Mouse (Mus musculus) erythroblast, adult 5-6 weeks (primary cell): ENCODE measurements around the gene Hipk2. TPM values are rescaled to one million over a fixed set of nuclear protein-coding genes. Genes with fewer than 3 reads are reported as not detected.

ENCODE experiments used
- ATAC-seq: replicated peaks from 2 replicates; pipeline ENCODE4 v1.8.0; 2016; ENCODE audit warnings: moderate number of reproducible peaks, mild to moderate bottlenecking, moderate TSS enrichment, inconsistent platforms; ENCODE audit not compliant: poor library complexity, low FRiP score, severe bottlenecking
- total RNA-seq, 2 experiments: library from RNA; stranded (forward) in 1 of 2; stranded (reverse) in 1 of 2; fragments of 150-400 nt in 1 of 2; fragments of 200-764, 138-1000 nt in 1 of 2; gene quantifications; 2 replicates each; pipeline versions ENCODE4 v1.2.3 to v1.2.4; 2015 to 2017; ENCODE audit warnings: low replicate concordance in 2 of 2

Hipk2 gene
- total RNA-seq, 2 experiments from 2014 or later, result 72.9 to 127 TPM

- ATAC-seq, result 0 out of 2 replicates have a peak, but pooled peaks have one; percentile 15
Measured at GRCm38 (mm10) chr6:38873316-38873715, 2.6 kb downstream of the Hipk2 start.

GRCm38 (mm10) chr6:38871051-38871450 is 4.9 kb downstream of the Hipk2 start:
- ATAC-seq, result no peak

- no peak for ATAC-seq
Measured at GRCm38 (mm10) chr6:38870070-38870469, 5.9 kb downstream of the Hipk2 start.

GRCm38 (mm10) chr6:38868974-38869373 is 7.0 kb downstream of the Hipk2 start:
- ATAC-seq, result no peak

GRCm38 (mm10) chr6:38867291-38867690 is 8.7 kb downstream of the Hipk2 start:
- ATAC-seq, result no peak

- ATAC-seq, result no peak
Measured at GRCm38 (mm10) chr6:38866761-38867160, 9.2 kb downstream of the Hipk2 start.

- no peak for ATAC-seq
Measured at GRCm38 (mm10) chr6:38866357-38866756, 9.6 kb downstream of the Hipk2 start.

DNA sequence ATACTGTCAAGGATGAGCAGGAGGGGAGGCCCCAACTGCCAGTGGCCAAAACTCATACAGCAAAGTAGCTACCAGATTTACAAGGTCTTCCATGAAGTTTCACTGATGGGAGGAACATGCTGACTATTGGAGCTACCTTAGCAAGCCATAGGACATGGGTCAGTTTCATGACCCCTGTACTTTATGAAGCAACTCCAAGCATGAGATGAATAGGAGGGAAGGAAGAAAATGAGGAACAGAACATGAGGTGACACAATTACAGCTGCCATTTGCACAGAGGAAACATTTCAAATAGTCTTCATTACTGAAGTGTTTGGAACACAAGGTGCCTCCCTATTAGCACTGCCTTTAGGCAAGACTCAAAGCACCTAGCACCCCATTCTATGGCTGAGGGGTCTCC is 10.2 kb downstream of the Hipk2 start:
- no peak for ATAC-seq

DNA sequence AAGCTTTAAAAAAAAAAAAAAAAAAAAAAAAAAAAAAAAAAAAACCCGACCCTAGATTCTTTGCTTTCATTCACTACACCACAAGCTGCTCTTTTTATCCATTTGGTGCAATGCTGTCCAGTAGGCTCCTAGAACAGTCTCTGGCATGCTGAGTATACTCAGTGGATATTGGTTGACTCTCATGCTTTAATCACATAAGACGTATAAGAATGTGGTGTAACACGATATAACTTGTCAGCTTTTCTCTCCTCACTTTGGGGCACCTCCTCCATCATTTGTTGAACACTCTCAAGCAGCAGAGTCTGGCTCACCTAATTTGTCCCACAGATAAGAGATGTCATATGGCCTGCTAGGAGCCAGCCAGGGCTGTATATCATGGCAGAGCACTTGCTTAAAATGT is 12.4 kb downstream of the Hipk2 start:
- no peak; the same call in 1 of the 2 replicates for ATAC-seq

DNA sequence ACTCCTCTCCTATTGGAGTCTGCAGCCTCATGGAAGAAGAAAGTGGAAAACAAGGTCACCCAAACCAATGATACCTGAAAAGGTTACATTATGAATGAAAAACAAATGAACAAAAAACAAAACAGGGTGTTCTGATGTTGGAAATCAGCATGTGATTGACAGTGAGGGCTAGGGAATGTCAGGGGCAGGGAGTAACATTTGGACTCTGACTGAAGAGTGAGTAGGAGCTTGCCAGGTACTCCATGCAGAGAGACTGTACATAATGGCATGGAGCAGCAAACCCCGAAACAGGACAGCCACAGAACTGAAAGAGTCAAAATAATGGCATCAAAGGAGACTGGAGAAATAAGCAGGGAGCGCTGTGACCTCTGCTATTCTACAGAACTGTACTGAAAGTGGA is 15.7 kb downstream of the Hipk2 start:
- ATAC-seq, result no peak

DNA sequence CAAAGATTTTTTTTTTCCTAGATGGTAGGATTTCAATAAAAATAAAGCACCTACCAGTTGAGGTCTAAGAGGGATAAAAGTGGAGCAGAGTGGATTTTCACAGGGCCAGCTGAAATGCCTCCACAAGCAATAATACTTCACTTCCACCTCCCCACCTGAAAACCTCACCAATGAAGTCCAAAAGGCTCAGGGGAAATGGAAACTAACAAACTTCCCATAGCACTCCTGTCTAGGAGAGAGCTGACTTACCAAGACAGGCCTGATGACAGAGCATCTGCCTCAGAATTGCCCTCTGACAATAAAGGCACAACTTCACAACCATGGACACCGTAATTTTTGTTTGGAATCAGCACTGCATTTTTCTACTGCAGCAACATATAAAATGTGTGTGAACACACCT is 16.1 kb downstream of the Hipk2 start:
- ATAC-seq, result no peak

DNA sequence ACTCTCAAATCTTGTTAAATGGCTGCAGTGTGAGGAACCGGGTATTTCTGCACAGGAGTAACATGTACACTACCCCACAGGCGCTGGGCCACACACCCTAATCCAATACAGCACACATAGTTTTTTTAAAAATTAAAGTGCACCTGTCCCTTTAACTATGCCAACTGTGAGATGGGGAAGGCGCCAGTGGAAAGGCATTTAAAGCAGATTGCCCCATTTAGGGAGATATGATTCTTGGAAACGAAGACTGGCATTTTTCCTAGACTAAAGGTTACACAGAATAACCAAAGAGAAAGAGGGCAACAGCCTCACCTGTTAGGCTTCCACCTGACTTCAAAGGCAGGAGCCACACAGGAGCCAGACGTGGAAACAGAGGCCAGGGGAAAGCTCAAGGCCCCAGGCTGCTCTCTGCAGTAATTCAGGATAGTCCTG is 22.4 kb downstream of the Hipk2 start:
- no peak for ATAC-seq

- no peak for ATAC-seq
Measured at GRCm38 (mm10) chr6:38851740-38852139, 24.2 kb downstream of the Hipk2 start.

DNA sequence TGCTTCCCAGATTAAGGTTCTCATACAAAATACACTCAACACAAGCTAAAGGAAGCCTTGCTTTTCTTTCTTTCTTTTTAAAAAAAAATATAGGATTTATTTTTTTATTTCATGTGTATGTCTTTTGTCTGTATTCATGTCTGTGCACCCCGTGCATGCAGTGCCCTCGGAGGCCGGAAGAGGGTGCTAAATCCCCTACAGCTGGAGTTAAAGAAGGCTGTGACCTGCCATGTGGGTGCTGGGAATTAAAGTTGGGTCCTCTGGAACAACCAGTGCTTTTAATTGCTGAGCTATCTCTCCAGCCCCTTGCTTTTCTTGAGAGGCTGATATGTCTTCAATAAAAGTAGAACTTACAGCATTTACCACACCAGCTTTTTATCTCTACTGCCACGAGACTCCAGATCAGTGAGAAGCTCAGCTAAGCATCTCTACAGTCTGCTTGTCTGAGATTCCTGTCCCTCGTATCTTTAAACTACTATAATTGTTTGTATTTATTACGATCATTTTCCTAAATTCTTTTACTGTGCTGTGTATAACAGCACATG is 25.2 kb downstream of the Hipk2 start:
- ATAC-seq, result no peak

DNA sequence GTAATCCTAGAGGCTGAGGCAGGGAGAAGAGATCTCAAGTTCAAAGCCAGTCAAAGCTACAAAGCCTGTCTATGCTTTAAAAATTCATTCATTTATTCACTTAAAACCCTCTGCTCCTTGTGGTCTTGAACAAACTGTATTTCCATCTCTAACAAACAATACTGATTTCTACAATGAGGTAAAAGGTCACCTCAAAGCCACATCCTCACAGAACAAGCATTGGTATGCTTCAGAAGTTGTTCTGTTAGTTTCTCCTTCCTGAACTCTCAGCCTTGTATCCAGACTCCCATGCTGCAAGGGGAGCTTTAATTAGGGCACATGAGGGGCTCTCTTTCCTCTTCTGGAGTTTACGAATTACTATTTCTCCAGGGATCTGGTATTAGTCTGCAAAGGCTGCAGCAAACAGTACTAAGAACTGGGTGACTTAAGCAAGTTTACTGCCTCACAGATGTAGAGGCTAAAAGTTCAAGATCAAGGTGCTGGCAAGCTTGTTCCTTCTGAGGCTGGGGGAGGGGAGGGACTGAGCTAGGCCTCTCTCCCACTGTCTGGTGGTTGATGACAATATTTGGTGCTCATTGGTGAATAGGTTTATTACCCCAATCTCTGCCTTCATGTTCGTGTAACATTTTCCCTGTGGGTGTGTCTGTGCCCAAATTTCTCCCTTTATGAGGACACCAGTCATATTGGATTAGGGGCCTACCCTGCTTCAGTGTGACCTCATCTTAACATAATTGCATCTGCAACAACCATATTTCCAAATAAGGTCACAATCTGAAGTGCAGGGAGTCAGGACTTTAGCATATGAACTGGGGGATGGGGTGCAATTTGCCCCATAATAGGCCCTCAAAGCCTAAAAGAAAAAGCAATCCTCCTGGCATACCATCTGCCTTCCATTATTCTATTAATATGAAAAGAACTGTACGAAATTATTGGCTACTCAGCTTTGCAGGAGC is 27.7 kb downstream of the Hipk2 start:
- ATAC-seq, result no peak

DNA sequence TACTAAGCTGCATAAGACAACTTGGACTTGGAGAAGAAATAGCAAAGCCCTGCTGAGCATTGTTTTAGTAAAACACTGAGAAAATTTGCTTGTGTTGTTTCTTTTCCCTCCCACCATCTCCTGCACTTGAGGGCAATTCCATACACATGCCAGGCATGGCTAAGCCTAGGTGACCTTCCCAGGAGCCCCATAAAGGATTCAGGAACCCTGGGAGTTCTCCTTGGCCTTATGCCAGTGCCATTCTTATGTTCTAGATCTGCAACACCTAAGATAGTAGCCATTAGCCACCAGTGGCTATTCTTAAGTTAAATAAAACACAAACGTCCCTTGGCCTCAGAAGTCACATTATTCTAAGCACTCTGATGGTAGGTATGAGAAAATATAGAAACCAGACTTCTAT is 28.5 kb downstream of the Hipk2 start:
- no peak for ATAC-seq

GRCm38 (mm10) chr6:38846330-38847195 is 29.4 kb downstream of the Hipk2 start:
- no peak for ATAC-seq

DNA sequence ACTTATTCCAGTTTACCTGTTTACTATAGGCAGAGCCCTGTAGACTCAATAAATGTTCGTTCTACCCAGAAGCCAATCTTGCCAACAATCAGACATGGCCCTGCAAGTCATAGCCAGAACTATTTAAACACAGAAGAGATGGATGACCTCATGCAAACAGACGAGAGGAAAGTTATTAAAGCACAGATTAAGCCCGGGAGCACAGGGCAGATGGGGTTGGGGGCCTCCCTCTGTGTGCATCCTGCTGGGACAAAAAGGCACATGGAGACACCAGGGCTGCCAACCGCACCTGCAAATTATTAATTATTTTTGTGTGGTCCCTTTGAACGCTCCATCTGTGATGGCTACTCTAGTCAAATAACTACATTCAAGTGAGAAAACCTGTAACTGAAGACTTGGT is 30.1 kb downstream of the Hipk2 start:
- no peak for ATAC-seq

DNA sequence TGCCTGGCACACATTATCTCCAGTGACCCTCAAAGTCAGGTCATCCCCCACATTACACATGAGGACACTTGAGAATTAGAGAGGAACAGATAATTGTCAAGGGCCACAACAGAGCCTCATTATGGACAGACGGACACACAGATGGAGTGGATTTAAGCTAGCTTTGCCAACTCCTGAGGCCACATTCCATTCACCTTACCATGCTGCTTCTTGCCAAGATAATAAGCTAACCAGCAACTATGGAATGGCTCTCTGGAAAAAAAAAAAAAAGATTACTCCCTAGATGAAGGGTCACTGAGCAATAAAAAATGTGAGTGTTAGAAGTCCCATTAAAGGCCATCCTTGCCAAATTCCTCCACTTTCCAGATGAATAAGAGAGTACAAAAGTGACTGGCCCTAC is 30.8 kb downstream of the Hipk2 start:
- no peak for ATAC-seq

- ATAC-seq, result no peak
Measured at GRCm38 (mm10) chr6:38841551-38841950, 34.4 kb downstream of the Hipk2 start.
